Mouse (Mus musculus) kidney, adult 2 months (tissue): Measurements from ENCODE around the gene Arhgap44.

ENCODE experiments used
- CTCF ChIP-seq: fragments of 200-500 bp; conservative IDR thresholded peaks from 2 replicates; pipeline ENCODE4 v1.5.1; 2011; ENCODE audit warnings: low read depth, mild to moderate bottlenecking, control low read depth, low read length, moderate library complexity, mixed read lengths; ENCODE audit not compliant: insufficient read depth, insufficient read length
- POLR2A ChIP-seq: fragments of 200-500 bp; IDR thresholded peaks from one replicate; pipeline ENCODE4 v1.6.1; 2011; ENCODE audit warnings: low read depth, low read length, control low read depth

- no peak for TF ChIP-seq CTCF
- TF ChIP-seq POLR2A, result no peak
Measured at GRCm38 (mm10) chr11:65142838-65143417, 19.8 kb downstream of the Arhgap44 start.
